Mouse (Mus musculus) granulocyte monocyte progenitor cell, adult 5-6 weeks (primary cell): ENCODE measurements around the gene Tns3. TPM values are rescaled to one million over a fixed set of nuclear protein-coding genes. Genes with fewer than 3 reads are reported as not detected.
A peak's percentile ranks its signal among the peaks of the same experiment; 100 is the strongest.

ENCODE experiments used
- ATAC-seq: replicated peaks from 2 replicates; pipeline ENCODE4 v1.8.0; 2016; ENCODE audit warnings: mild to moderate bottlenecking, moderate TSS enrichment, inconsistent platforms; ENCODE audit not compliant: poor library complexity, severe bottlenecking
- total RNA-seq, 2 experiments: library from RNA; stranded (forward) in 1 of 2; stranded (reverse) in 1 of 2; fragments of 200-712, 200-1000 nt in 1 of 2; fragments of >200 nt in 1 of 2; fragmentation: Nextera tagmentation in 1 of 2; gene quantifications; 2 replicates each; pipeline ENCODE4 v1.2.3; 2014 to 2017

The Tns3 gene
- total RNA-seq, 2 experiments from 2014 or later = 13.1 to 26.9 TPM

DNA sequence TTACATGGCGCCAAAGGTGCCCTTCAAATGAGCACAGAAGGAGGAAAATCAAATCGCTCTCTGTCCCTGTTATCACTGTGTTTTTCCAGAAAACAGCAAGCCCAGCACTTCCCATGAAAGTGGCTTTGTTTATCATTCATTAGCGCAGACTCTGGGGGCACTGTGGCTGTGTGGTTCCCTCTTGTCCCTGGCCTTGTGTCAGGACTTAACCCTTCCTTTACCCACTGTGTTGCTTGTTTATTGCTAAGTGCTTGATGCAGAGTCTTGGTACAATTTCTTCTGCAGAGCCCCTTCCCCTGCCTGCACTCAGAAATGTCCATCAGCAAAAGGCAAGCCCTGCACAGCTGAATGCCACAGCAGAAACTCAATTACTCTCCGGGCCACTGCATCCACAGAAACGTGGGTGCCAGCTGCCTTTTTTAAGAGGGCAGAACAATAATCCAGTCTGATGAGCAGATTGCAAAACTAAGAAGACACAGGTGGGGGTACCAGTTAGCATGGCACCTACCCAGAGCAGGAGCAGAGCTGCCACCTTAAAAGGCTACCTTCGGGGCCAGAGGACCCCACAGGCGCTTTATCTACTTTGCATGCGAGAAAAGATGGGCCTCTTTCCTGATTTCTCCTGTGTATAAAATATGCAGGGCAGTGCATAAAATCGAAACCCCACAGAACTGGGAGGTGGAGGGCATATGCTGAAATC lies 207.6 kb downstream of the Tns3 start:
- ATAC-seq = no peak

- peak; percentile 79 for ATAC-seq
Observed at GRCm38 (mm10) chr11:8455650-8456049, 208.7 kb downstream of the Tns3 start.

- ATAC-seq = no peak
Observed at GRCm38 (mm10) chr11:8453252-8453651, 211.1 kb downstream of the Tns3 start.

- ATAC-seq = no peak
Observed at GRCm38 (mm10) chr11:8451597-8452201, 212.6 kb downstream of the Tns3 start.

DNA sequence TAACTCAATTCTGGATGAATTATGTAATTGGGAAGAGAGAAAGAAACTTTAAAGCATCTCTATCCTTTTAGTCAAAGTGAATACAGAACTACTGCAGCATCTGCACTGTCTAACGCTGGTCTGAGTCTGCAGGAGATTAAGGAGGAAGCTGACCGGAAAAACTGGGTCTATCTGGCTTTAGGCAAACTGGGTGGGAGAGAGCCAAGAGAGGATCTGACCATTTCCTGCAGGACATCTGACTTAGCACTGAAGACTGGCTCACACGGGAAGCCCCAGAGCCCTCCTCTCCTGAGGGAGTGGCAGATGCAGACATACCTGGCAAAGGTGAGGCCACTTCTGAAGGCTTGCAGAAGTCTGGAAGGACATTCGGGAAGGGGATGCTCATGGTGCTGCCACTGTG lies 213.8 kb downstream of the Tns3 start:
- ATAC-seq = no peak

- ATAC-seq = no peak
Observed at GRCm38 (mm10) chr11:8445915-8446356, 218.4 kb downstream of the Tns3 start.

DNA sequence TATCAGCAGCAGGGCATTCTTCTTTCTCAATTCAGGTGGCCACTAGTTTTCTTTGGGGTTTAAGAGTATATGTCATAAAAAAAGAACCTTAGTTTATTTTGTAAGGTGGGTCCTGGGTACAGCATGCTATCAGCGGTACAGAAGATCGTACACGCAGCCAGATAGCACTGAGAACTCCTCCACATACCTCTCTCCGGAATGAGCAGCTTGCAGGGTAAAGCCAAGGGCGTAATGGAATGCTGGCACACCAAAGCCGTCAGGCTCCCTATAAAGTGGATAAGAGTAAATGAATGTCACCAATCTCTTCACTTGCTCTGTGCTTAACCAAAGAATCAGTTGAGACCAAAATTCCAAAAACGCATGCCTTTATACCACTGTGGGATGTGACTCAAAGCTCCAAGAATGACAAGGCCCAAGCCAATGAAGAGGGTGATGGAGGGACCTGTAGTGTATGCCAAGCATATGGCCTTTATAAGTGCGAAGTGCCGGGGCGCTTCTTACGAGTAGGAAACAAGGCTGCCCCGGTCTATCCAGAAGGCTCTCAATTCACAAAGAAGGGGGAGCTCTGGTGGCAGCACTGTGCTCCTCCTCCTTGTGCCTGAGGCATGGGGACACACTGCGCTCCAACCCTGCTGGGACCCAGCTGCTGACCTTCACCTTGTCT lies 219.4 kb downstream of the Tns3 start:
- no peak for ATAC-seq

DNA sequence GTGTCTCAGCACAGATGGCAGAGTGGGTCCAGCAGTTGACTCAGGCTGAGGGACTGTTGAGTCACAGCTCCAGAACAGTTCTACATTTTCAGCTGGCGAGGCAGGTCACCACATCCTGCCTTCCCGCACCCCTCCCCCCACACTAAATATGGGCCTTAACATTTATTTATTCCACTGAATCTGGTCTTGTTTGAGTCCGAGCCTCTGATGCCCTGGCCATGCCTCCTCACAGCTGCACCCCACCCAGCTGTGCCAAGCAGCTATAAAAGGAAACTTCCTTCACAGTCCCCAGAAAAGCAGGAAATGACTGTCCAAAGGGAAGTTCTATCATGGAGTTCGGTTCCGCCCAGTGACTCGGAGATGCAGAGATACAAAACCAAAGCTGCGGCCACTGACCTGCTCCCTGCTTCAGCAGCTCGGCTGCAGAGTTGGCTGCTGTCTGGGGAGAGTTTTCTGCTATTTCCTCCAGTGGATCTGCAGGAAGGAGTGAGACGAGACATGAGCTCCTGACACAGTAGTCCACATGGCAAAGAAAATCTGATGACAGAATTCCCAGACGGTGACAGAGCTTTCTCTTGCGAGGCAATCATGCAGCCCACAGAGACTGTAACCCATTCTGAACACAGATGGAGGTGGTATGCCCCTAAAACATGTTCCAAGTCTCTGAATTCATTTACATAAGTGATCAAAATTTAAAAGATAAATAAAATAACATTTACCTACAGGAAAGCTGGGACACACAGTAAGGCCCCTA lies 220.6 kb downstream of the Tns3 start:
- ATAC-seq = peak; percentile 77

- ATAC-seq = no peak
Observed at GRCm38 (mm10) chr11:8440706-8441105, 223.6 kb downstream of the Tns3 start.

DNA sequence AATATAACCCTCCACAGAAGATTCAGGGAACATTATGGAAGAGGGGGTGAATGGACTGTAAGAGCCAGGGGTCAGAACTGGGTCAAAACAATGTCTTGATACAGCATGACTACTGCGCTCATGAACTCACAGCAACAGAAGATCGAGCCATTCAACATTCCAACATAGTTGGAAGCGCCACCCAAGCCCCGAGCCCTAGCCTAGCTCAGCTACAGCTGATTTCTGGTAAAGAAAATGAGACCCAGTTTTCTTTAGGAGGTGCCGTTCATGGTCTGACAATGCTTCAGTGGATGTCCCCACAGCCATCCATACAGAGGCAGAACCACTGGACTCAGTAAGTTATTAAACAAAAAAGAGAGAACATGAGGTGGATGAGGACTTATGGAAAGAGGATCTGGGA lies 224.1 kb downstream of the Tns3 start:
- ATAC-seq = no peak

DNA sequence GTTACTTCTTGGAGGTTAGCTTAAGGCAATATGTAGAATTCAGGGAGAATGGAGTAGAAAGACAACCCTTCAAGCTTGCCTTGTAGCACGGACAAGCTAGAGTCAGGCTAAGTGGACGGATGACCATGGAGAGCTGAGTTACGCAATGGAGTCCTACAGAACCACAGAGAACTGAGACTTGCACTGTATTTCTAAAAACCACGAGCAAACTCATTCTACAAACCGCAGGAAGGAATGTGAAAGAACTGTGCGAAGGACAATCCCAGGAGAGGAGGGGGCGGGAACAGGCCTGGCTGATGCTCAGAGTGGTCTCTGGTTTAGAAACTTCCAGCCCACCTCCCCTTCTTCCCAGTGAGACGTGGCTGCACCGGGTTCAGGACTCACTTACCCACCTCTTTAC lies 225.3 kb downstream of the Tns3 start:
- peak; percentile 53 for ATAC-seq

- ATAC-seq = no peak
Observed at GRCm38 (mm10) chr11:8438269-8438668, 226.1 kb downstream of the Tns3 start.

GRCm38 (mm10) chr11:8435101-8435500 lies 229.2 kb downstream of the Tns3 start:
- no peak for ATAC-seq

- no peak for ATAC-seq
Observed at GRCm38 (mm10) chr11:8434366-8434765, 230.0 kb downstream of the Tns3 start.

DNA sequence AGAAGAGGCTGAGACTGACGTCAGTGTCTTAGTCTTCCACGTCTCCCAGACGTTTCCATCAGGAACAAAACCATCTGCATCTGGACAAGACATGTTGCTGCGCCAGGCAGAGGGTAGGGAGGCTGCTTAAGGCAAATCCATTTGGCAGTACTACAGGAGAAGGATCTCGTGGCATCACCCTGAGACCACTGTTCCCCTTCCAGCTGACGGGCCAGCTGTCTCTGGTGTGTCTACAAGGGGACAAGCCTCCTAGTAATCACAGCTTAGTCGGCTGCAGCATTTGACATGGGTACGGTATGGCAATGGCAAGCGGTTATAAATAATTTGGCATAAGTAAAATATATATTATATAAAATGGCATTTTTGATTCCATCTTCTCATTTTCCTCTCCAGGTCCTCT lies 230.9 kb downstream of the Tns3 start:
- no peak for ATAC-seq

DNA sequence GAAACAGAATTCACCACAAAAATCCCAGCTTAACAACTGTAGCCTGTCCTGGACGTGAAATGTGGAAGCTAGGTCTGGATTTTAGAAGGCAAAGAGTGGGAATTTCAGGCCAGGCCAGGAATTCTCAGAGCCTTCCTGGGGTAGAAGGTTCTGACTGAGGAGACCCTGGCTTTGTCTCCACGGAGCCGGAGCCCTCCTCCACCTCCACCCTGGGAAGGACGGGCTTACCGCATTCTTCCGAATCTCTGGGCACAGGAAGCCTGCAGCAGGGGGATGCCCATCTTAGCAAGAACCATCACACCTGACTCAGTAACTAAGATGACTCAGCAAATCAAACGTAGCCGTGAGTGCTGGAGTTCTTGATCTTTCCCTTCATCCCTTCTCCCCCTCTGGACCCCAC lies 231.4 kb downstream of the Tns3 start:
- ATAC-seq = no peak

- ATAC-seq = no peak
Observed at GRCm38 (mm10) chr11:8427660-8428059, 236.7 kb downstream of the Tns3 start.

- no peak for ATAC-seq
Observed at GRCm38 (mm10) chr11:8425226-8425570, 239.1 kb downstream of the Tns3 start.

GRCm38 (mm10) chr11:8424342-8425225 lies 239.8 kb downstream of the Tns3 start:
- ATAC-seq = peak; percentile 97
